In genomic region chr8:71297439-71297838, GRCm38 (mm10) we compare ENCODE assay signal across 1 mouse cellular context.
TF ChIP-seq lines count a peak whose summit lies in the region.

No protein-coding gene starts in this region.

TF ChIP-seq in CH12.LX, 34 proteins besides CTCF, POLR2A, EP300 and RAD21 (continued from another document):
- TF ChIP-seq MXI1 (IDR thresholded peaks at IDR 0.05; ENCODE audit: low read depth, low read length), result no peak
- TF ChIP-seq ZKSCAN1 (IDR thresholded peaks at IDR 0.05; ENCODE audit: borderline replicate concordance, low read depth, low read length), result no peak
